In genomic region chr6:145604648-145605047, GRCm38 (mm10) we compare ENCODE assay signal across 28 mouse cellular contexts. TPM values are rescaled to one million over a fixed set of nuclear protein-coding genes. Genes with fewer than 3 reads are reported as not detected.
DNase-seq lines count a peak whose midpoint lies in the region; ATAC-seq and TF ChIP-seq lines count a peak whose summit lies in the region.
"Had no signal": no experiment of that assay in that cellular context is flagged by ENCODE, and none has a peak within 500 bp of the region (broad histone marks: within the 10 kb centered on the region; RNA-seq: fewer than 3 reads in every experiment).

No protein-coding gene starts in this region.

- no peak for TF ChIP-seq CTCF in lung, embryonic 14.5 days (IDR thresholded peaks at IDR 0.05; ENCODE audit: low read depth)

- H3K9me3 ChIP-seq in lung, embryonic 14.5 days (ENCODE audit: low read depth, low read length), result no peaks in the 10 kb centered on the region
- no peaks in the 10 kb centered on the region for H3K9me3 ChIP-seq in neural tube, embryonic 13.5 days
- H3K9me3 ChIP-seq in limb, embryonic 13.5 days, result 0 out of 2 replicates have a peak, but pooled peaks cover 6% of the 10 kb centered on the region
- H3K9me3 ChIP-seq: embryonic facial prominence, embryonic 13.5 days; forebrain, embryonic 12.5 days; intestine, embryonic 15.5 days had no signal

- no peak overlapping the region for H3K9ac ChIP-seq in lung, embryonic 14.5 days
- H3K9ac ChIP-seq in neural tube, embryonic 13.5 days, result no peak overlapping the region
- H3K9ac ChIP-seq in limb, embryonic 13.5 days, result no peak overlapping the region
- H3K9ac ChIP-seq: embryonic facial prominence, embryonic 13.5 days; forebrain, embryonic 12.5 days; intestine, embryonic 15.5 days; liver, embryonic 14.5 days had no signal

- no peak overlapping the region for H3K4me2 ChIP-seq in lung, embryonic 14.5 days
- H3K4me2 ChIP-seq in neural tube, embryonic 13.5 days, result no peak overlapping the region
- 0 out of 2 replicates have a peak overlapping the region, but pooled peaks have one; percentile 9 for H3K4me2 ChIP-seq in limb, embryonic 13.5 days (replicated peaks)
- H3K4me2 ChIP-seq: embryonic facial prominence, embryonic 13.5 days; forebrain, embryonic 12.5 days; intestine, embryonic 15.5 days had no signal

- no peaks in the 10 kb centered on the region for H3K36me3 ChIP-seq in lung, embryonic 14.5 days (ENCODE audit: insufficient read depth)
- no peaks in the 10 kb centered on the region for H3K36me3 ChIP-seq in neural tube, embryonic 13.5 days
- H3K36me3 ChIP-seq in limb, embryonic 13.5 days, result no peaks in the 10 kb centered on the region
- H3K36me3 ChIP-seq: embryonic facial prominence, embryonic 13.5 days; forebrain, embryonic 12.5 days; intestine, embryonic 15.5 days had no signal

- H3K27ac ChIP-seq in lung, embryonic 14.5 days (ENCODE audit: low read depth), result no peak overlapping the region
- peak overlapping the region; percentile 54; the same call in 1 of the 2 replicates for H3K27ac ChIP-seq in neural tube, embryonic 13.5 days (replicated peaks)
- H3K27ac ChIP-seq in limb, embryonic 13.5 days, result no peak overlapping the region
- H3K27ac ChIP-seq: embryonic facial prominence, embryonic 13.5 days; intestine, embryonic 15.5 days; liver, embryonic 14.5 days; macrophage had no signal

- peak; percentile 63; the same call in 1 of the 2 replicates for ATAC-seq in lung, embryonic 14.5 days (ENCODE audit: insufficient read depth)
- no peak for ATAC-seq in neural tube, embryonic 13.5 days (ENCODE audit: low read depth)
- no peak for ATAC-seq in limb, embryonic 13.5 days (ENCODE audit: low FRiP score, low read depth)
- ATAC-seq: hindbrain, embryonic 16.5 days; intestine, embryonic 15.5 days had no signal

- no peak overlapping the region for H3K4me3 ChIP-seq in lung, embryonic 14.5 days (ENCODE audit: low read depth, low read length)
- no peak overlapping the region for H3K4me3 ChIP-seq in neural tube, embryonic 13.5 days
- H3K4me3 ChIP-seq in limb, embryonic 13.5 days, result no peak overlapping the region
- H3K4me3 ChIP-seq: embryonic facial prominence, embryonic 13.5 days; erythroblast, embryonic 14.5 days; forebrain, embryonic 12.5 days; intestine, embryonic 15.5 days had no signal

- no peaks in the 10 kb centered on the region for H3K27me3 ChIP-seq in lung, embryonic 14.5 days (ENCODE audit: insufficient read depth, low read length)
- no peaks in the 10 kb centered on the region for H3K27me3 ChIP-seq in neural tube, embryonic 13.5 days
- peaks cover 4% of the 10 kb centered on the region; the same call in 1 of the 2 replicates for H3K27me3 ChIP-seq in limb, embryonic 13.5 days
- H3K27me3 ChIP-seq: embryonic facial prominence, embryonic 13.5 days; forebrain, embryonic 12.5 days; intestine, embryonic 15.5 days had no signal

- 61% methylated on average over 4 of the region's 4 CpGs for WGBS in lung, embryonic 14.5 days
- WGBS in neural tube, embryonic 13.5 days, result 73% methylated on average over 4 of the region's 4 CpGs
- WGBS in limb, embryonic 13.5 days, result 19% methylated on average over 4 of the region's 4 CpGs

- H3K4me1 ChIP-seq in lung, embryonic 14.5 days (ENCODE audit: insufficient read depth), result no peaks in the 10 kb centered on the region
- peaks cover 21% of the 10 kb centered on the region for H3K4me1 ChIP-seq in neural tube, embryonic 13.5 days (replicated peaks)
- peaks cover 49% of the 10 kb centered on the region for H3K4me1 ChIP-seq in limb, embryonic 13.5 days
- H3K4me1 ChIP-seq: intestine, embryonic 15.5 days had no signal

- DNase-seq in lung, embryonic 14.5 days, result peak; percentile 49
- no peak for DNase-seq in lung, postnatal 25 days (ENCODE audit: low spot score)
- no peak for DNase-seq in neural tube, embryonic 10.5 days (ENCODE audit: extremely low spot score, low spot score)
- no peak for DNase-seq in cerebellum, adult 11-12 months
- DNase-seq in retina, embryonic 14.5 days (ENCODE audit: low spot score), result no peak
- DNase-seq: adrenal gland, postnatal 10 days; gastrocnemius, postnatal 14 days; heart, adult 18-20 months; heart, postnatal 36 days; kidney, adult 8-10 months; kidney, postnatal 10 days; left cerebral cortex, postnatal 4 days; right cerebral cortex, adult 18-20 months; right cerebral cortex, postnatal 4 days; thymus, postnatal 25 days had no signal

RNA-seq across cellular contexts. Expression of gene Lmntd1, which starts 9.5 kb away (rescaled TPM):
- 0.29 and 1.0 TPM in 2 replicates for polyA plus RNA-seq in lung, embryonic 14.5 days (2014; fragmentation: Nextera tagmentation; extraction: Ambion mirVana)
- polyA plus RNA-seq in neural tube, embryonic 13.5 days (2015; fragmentation: Nextera tagmentation; extraction: Ambion mirVana), result 0.98 and 1.2 TPM in 2 replicates
- 0.50 TPM in 2 replicates for polyA plus RNA-seq in limb, embryonic 13.5 days (2015; fragmentation: Nextera tagmentation; extraction: Ambion mirVana)
- polyA plus RNA-seq: erythroblast, embryonic 14.5 days; macrophage had no signal

RNA-seq across cellular contexts. Expression of gene Tuba3b, which starts 10.9 kb away (rescaled TPM):
- polyA plus RNA-seq in lung, embryonic 14.5 days (2014; fragmentation: Nextera tagmentation; extraction: Ambion mirVana), result not detected in 2 replicates
- not detected in 2 replicates for polyA plus RNA-seq in neural tube, embryonic 13.5 days (2015; fragmentation: Nextera tagmentation; extraction: Ambion mirVana)
- polyA plus RNA-seq in limb, embryonic 13.5 days (2015; fragmentation: Nextera tagmentation; extraction: Ambion mirVana), result not detected in 2 replicates
- polyA plus RNA-seq: cerebellum, adult 2 months; embryonic facial prominence, embryonic 13.5 days; erythroblast, embryonic 14.5 days; forebrain, embryonic 12.5 days; frontal cortex, adult 2 months; hindbrain, embryonic 16.5 days; intestine, embryonic 15.5 days; liver, embryonic 14.5 days; macrophage; neural tube, embryonic 11.5 days; stomach, embryonic 14.5 days had no signal
